Mouse (Mus musculus) inflammation-experienced regulatory T-cells, adult 6 months (primary cell): Measurements from ENCODE around the gene Calhm1. TPM values are rescaled to one million over a fixed set of nuclear protein-coding genes. Genes with fewer than 3 reads are reported as not detected.

Experiments used
- ATAC-seq: one replicate; pipeline ENCODE4 v1.8.0; 2017
- polyA plus RNA-seq, 3 experiments: library from polyadenylated mRNA; unstranded; fragments of 100-300 nt; shearing (Covaris generic); gene quantifications; one replicate each; pipeline ENCODE4 v1.2.1; 2017

Calhm1 gene
- polyA plus RNA-seq: not detected

DNA sequence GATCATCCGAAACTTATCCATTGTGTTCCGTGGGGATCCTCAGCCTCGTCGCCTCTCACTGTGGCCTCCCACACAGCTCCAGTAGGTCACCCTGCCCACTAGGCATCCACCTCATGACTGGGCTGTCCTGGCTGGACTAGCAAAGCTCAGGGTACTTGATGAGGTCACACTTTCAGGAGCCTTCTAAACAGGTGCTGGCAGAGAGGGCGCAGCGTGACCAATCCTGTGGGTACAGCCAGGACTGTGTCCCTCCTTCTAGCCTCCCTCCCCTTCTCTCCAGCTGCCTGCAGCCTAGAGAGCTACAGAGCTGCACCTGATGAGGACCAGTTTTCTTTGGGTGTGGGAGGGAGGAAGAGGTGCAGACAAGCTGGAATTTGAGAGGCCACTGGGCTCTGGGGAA lies at the start of gene Calhm1:
Gene Calhm1 (minus strand): TSS at position 101 of the 400 bp plus-strand sequence.
- ATAC-seq: no peak

DNA sequence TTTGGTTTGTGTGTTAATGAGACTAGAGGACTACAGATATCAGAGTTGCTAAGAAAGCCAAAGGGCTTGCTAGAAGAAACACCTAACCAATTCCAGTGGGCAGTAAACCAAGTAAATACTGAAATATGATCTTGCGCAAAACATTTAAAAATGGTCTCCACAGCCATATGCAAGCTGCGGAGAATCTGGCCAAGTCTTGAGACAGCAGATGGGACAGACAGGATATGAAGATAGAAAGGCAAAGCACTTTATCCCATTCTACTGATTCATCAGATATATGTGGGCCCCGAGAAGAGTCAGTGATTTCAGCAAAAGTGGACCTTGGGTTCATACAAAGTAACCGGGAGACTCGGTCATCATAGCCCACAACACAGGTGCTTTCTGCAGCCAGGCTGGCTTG lies 48.1 kb upstream of the Calhm1 start:
- no peak for ATAC-seq

DNA sequence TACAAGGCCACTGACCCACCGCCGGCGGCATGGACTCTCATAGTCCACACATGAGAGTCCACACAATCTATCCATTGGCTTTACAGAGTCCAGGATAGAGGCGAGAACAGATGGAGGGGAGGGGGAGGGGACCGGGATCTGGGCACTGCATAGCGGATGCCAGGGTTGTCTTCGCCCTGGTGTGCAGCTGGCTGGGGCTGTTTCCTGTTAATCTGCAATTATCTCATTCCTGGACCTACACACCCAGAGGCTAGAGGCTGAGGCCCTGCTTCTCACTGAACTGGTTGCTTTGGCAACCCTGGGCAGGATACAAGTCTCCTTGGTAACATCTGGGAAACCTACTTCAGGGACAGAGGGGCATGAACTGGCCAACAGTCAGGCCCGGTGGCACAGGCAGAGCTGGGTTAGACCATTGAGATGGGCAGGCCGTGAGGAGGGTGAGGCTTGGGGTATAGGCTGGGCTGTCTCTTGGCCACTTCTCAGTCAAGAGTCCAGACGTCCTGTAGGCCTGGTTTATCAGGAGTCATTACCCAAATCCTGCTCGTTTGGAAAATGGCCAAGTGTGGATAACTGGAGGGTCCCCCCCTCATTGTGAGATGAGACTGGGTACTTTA lies 44.6 kb upstream of the Calhm1 start:
- ATAC-seq: no peak

DNA sequence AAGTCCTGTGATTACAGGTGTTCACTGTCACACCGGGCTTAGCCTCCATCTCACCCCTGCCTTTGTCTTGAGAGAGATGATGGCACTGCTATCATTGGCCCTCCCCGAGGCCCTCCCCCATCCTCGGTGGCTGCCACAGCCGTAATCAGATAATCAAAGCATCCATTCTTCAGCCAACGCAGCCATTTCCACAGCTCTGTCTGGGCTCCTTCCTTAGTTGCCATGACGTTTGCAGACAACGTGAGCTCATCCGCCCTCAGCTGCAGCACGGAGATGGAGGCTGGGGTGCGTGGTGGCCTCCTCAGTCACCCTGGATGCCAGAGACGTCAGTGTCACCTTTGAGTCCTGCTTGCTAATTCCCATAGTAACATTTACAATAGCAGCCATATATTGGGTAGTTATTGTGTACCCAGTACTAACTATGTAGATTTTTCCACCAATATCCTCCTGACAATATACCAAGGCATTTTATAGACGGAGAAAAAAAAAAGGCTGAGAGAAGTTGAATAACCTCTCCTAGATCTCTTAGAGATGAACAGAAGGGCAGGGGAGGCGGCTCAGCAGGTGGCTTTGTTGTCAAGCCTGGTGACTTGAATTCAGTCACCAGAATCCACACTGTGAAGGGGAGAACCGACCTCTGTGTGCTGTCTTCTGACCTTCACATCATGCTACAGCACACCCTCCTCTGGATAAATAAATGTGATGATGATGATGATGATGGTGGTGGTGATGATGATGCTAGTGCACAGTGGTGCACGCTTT lies 42.6 kb upstream of the Calhm1 start:
- no peak for ATAC-seq

DNA sequence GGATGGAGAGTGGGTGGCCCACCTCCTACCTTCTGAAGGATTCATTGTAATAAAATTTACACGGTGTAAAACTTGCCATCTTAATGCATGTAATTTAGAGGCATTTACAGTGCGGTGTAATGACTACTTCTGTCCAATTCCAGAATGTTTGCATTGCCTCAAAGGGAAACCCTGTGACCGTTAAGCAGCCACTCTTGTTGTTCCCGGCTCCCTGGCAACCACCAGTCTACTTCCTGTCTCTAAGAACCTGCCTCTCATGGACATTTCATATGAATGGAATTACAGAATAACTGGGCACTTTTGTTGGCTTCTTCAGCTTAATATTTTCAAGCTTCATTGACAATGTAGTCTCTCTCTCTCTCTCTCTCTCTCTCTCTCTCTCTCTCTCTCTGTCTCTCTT lies 40.7 kb upstream of the Calhm1 start:
- no peak for ATAC-seq

DNA sequence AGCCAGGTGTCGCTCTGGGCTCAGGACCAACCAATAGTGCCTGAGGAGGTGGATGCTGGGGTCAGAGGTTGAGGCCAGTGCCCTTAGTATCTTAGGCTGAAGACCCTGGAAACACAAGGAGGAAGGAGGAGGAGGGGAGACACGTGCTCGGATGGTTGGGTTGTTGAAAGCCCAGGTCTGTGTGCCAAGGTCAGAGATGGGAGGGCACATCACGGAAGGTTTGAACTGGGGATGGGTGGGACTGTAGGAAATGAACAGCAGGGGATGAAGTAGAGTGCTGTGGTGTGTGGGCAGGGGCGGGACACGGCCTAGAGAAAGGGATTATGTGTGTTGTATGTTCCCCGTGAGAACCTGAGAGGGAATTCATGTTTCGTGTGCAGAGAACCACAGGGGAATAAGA lies 40.2 kb upstream of the Calhm1 start:
- ATAC-seq: no peak

DNA sequence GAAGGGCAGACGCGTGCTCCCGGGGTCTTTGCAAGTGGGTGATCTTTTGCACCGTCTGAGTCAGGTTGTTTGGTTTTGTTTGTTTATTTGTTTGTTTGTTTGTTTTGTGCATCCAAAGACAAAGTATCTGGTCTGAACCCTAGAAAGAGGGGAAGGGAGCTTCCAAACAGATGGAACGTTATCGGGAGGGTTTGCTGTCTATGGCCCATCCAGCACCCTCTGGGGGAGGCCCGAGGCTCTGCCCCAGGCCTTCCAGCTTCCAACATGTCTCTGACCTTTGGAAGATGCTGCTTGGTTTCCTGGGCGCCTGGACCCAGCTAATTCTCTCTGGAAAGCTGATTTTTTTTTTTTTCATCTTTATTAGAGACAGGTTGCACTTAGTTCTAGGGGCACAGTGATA lies 36.0 kb upstream of the Calhm1 start:
- no peak for ATAC-seq

DNA sequence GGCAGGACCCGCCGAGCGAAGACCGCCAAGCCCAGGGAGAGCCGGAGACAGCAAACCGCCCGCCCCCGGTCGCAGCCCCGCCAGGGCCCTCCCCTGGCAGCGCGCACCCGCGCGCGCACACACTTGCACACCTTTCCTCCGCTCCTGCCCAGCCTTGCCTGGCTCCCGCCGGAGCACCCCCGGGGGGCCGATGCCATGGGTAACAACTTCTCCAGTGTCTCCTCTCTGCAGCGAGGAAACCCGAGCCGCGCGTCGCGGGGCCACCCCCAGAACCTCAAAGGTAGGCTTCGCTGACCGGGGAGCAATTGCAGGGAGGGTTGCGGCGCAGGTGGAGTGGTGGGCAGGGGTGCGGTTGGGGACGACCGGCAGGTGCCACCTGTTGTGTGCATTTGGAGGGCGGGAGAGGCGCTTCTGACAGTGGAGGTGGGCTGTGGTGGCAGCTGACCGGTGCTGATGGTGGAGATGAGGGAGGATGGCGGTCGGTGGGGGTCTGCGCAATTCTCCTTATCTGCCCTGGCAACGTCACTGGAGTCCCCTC lies 35.3 kb upstream of the Calhm1 start:
- ATAC-seq: no peak

DNA sequence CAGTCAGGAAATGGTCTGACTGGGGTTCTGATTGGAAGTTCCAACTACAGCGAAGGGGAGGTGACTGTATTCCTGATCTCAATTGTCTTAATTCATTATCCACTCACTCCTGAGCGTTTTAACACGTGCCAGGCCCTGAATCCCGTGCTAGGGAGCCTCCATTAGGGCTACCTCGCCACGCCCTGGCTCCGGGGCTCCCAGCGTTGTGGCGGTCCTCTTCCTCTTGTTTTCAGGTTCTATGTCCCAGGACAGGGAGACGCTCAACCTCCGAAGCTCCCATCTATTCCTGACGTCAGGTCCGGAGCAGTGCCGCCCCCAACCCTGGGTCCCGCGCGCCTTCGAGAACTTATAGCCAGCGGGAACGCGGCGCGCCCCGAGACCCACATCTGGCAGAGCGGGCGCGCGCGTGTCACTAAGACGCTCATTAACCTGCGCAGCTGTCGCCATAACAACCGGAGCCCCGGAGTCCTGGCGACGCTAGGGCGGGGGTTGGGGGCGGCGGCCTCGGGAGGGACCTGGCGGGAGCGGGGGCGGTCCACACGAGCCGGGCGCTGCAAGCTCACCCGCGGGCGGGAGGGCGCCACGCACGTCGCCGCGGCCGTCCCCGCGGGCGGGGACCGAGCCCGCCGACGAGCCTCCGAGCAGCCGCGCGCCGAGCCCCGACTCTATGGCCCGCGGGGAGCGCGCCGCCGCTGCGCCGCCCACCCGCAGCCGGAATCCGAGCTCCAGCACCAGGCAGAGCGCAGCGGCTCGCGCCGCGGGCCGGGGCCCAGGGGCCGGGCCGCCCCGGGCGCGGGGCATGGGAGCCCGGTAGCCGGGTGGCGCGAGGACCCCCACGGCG lies 34.6 kb upstream of the Calhm1 start, which contains the start of gene Neurl1a:
Gene Neurl1a (plus strand): TSS at position 390 of the 841 bp plus-strand sequence.
- ATAC-seq: no peak

DNA sequence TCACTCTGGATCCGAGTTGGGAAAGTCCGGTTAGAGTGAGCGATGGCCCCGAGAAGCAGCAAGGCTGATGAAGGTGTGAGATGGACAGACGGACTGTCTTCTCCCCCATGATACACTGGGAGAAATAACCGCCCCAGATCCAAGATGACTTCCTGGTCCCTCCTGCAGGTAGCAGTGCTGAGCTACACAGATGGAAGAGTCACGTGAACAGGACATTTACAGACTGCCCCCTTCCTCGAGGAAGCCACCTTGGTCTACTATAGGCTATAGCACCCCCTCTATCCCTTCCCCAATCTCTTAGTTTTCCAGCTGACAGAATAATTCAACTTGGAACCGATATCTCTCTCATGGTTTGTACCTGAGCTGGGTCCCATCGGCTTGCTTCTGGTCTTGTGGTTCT lies 33.9 kb upstream of the Calhm1 start:
- ATAC-seq: no peak

DNA sequence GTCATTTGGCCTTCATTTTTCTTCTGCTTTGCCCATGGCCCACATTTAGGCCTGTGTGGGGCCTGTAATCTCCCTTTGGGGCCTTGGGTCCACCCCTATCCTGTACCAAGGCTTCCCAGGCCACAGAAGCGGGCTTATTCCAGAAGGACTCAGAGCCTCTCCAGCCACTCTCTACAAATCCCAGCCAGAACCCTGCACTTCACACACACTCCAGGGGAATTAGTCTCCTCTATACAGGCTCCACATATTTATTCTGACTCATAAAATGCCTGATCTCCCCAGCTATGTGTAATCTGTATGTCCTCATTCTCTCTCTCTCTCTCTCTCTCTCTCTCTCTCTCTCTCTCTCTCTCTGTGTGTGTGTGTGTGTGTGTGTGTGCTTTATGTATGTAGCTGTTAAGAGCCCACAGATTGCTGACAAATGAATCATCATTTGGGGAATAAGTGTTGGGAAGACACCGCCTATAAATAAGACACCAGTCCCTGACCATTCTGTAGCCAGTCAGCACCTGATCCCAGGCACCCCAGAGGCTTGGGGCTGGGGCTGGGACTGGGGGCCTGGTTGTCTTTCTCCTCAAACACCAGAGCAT lies 33.0 kb upstream of the Calhm1 start:
- ATAC-seq: no peak

DNA sequence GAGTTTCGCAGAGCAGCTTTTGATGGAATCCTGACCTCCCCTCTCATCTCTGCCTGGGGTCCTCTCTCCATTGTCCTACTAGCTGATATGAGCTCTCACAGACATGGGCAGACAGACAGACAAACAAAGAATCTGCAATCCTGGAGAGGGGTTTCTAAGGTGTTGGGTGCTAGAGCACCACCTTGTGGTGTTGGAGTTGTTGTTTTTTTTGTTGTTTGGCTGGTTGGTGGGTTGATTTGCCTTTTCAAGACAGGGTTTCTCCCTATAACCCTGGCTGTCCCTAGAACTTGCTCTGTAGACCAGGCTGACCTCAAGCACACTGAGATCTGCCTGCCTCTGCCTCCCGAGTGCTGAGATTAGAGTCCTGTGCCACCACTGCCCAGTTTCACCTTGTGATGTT lies 31.4 kb upstream of the Calhm1 start:
- no peak for ATAC-seq

DNA sequence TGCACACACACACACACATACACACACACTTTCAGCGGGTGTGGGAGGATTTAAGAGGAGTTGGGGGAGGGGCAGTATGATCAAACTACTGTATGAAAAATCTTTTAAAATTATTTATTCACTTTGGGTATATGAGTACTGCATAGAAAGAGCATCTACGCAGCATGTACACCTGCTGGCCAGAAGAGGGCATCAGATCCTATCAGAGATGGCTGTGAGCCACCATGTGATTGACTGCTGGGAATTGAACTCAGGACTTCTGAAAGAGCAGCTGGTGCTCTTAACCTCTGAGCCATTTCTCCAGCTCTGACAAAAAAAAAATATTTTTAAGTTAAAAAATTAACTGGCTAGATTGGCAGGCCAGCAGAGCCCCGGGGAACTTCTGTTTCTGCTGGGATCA lies 30.5 kb upstream of the Calhm1 start:
- no peak for ATAC-seq

DNA sequence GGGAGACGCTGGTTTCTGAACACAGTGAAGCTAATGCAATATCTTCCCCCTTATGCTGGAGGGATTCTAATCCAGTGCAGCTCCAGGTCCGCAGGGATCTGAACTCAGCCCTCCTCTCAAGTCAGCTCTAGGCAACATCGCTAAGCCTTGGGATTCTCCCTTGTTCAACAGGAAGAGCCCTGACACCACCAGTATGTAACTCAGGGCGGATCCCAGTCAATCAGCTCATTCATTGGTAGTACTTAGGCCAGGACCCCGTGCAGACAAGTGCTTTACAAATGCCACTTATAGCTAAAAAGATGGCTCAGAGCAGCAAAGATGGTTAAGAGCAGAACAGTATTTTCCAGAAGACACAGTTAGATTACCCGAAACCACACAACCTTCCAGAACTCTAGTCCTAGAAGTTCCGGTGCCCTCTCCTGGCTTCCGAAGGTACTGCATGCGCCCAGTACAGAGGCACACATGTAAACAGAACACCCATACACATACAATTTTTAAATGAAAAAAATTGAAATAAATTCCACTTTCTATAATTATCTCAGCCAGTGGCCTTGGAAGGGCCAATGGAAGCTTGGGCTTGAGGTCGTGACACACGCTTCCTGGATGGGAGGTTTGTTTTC lies 24.8 kb upstream of the Calhm1 start:
- peak; percentile 67 for ATAC-seq

DNA sequence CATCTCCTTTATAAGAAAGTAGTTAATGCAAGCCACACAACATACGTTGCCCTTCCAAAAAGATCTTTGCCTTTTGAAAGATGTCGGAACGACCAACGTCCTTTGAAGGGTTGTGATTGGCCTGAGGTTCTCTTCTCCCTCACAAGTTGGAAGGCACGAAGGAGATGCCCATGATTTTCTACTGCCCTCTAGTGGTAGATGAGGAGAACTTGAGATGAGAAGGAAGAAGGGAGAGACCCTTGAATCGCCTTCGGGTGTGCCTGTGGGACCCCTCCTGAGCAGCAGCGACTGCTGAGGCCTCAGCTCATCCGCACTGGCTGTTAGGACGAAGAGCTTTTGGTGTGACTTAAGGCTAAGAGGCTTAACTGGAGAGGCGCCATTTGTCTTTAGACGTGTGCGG lies 24.2 kb upstream of the Calhm1 start:
- ATAC-seq: peak; percentile 41

DNA sequence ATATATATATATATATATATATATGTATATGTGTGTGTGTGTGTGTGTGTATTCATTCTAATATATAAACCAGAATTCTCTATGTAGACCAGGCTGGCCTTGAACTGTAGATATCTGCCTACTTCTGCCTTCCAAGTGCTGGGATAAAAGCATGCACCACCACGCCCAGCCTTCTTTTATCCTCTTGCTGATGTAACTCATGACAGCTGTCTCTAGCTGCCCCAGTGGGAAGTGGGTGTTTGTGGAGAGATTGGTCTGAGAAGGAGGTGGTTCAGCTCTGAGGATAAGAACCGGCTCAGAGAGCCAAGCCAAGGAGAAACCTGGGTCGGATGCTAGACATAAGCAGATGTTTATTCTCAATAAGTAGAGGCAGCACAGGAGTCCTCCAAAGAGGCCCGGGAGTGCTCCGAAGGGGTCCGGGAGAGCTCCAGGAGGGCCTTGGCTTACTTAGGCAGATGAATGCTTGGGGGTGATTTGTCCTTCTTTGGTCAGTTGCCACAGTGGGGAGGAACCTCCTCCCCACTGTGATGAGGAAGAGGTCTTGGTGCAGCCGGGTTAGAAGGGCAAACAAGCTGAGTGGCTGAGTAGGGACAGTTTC lies 23.7 kb upstream of the Calhm1 start:
- no peak for ATAC-seq

DNA sequence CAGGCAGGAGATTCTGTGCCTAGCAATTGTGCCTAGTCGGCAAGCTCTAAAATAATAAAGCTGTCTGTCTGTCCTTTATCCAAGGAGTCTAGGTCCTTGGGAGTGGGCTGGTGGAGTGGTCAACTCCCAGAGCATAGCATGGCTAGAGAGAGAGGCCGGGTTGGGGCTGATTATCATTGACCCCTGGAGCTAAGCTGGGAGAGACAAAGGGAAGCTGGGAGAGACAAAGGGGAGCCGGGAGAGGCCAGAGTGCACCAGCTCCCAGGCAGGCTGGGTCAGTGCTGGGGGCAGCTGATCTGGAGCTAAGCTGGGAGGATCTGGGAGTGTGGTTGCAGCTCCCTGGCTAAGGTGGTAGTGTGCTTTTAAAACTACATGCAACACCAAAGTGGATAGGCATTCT lies 22.7 kb upstream of the Calhm1 start:
- ATAC-seq: no peak

DNA sequence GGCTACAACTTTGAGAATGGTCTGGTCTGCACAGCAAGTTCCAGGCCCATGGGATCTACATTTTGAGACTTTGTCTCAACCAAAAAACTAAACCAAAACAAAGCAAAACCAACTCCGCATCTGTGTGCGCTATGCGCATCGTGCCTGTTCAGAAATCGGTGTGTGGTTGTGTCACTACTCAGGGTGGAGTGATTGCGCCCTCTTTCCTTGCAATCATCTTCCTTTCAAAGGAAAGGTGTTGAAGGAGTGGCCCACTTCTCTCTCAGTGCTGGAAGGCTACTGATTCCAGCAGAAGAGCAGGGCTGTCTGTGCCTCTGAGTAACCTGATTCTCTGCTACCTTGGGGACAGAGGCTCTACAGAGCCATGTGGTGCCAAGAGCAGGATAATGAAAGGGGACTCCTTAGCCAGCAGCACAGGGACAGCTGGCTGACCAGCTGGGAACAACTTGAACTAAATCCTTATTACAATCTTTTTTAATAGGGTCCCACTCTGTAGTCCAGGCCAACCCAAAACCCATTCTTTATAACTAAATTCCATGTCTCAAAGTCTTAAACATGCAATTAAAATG lies 19.2 kb upstream of the Calhm1 start:
- ATAC-seq: no peak

DNA sequence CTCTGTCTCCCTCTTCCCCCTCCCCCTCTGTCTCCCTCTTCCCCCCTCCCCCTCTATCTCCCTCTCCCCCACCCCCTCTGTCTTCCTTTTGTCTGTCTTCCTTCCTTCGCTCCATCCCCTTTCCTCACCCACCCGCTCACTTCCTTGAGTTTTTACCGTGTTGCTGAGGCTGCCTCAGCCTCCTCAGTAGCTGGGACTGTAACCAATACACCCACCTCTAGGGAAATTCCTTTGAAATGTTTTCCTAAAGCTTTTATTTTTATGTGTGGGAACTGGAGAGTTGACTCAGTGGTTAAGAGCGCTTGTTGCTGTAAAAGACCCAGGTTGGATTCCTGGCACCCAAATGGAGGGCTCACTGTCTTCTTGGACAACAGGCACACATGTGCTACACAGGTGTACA lies 17.6 kb upstream of the Calhm1 start:
- no peak for ATAC-seq

DNA sequence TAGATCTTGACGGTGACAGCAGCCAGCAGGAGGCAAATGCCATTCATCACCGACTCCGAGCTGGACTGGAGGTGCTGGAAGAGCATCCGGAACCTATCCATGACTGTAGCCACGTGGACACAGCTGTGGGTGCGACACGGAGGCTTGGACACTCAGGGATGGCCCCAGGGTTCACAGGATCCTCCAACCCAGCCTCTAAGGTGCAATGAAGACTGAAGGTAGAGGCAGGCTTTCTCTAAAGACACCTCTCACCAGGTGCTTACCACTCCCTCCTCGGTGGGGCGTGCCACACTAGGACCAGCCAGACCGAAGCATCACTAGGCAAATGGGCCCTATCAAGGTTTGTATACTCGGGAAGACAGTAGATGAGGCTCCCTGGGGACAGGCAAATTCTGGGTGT lies 13.6 kb upstream of the Calhm1 start, which contains the start of gene Calhm3:
Gene Calhm3 (minus strand): TSS at position 101 of the 400 bp plus-strand sequence.
- no peak for ATAC-seq

DNA sequence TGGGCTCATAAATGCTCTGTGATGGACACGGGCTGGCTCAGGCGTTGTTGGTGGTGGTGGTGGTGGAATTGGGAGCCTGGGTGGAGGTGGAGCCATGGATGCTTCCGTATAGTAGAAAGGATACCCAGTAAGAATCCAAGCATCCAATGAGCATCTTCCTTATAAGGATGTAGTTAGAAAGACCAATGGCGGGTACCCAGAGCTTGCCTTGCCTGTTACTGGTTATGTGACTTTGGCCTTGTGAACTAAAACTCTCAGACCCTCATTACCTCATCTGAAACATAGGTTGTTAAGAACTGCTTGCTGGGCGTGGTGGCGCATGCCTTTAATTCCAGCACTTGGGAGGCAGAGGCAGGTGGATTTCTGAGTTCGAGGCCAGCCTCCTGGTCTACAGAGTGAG lies 9.7 kb upstream of the Calhm1 start:
- no peak for ATAC-seq

DNA sequence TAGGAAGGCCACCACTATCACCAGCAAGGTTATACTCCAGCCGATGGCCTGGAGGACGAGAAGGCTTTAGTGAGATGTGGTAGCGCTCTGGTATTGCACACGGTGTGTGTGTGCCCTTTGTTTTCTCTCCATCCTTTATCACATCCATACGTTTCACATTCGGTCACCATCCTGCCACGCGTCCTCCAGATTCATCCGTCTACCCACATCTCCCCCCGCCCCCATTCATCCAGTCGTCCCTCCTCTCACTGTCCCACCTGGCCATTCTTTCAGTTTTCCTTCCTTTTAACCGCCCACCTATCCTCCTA lies 8.0 kb upstream of the Calhm1 start:
- no peak for ATAC-seq
